Mouse (Mus musculus) heart, postnatal 36 days (tissue): ENCODE data around the gene Ltb. TPM values are rescaled to one million over a fixed set of nuclear protein-coding genes. Genes with fewer than 3 reads are reported as not detected.

Source experiments
- DNase-seq, 2 experiments: peaks; one replicate each; pipeline ENCODE4 v3.0.0; 2021 to 2022
- intact Hi-C: fragments of 180-260 bp; cut with DNase I; formaldehyde crosslinking; loops from one replicate; pipeline ENCODE4 v1.15.1; 2025
- microRNA-seq, 2 experiments: library from miRNA; unstranded; fragments of <30 nt; microRNA quantifications; one replicate each; pipeline ENCODE4 v1.2.0; 2021; ENCODE audit warnings: borderline number of aligned reads in 2 of 2
- total RNA-seq, 2 experiments: library from RNA; stranded (reverse); gene quantifications; 2 replicates each; pipeline ENCODE4 v1.2.3; 2021

Ltb gene
- total RNA-seq, 2 experiments from 2014 or later, result 1.0 to 1.6 TPM

DNA sequence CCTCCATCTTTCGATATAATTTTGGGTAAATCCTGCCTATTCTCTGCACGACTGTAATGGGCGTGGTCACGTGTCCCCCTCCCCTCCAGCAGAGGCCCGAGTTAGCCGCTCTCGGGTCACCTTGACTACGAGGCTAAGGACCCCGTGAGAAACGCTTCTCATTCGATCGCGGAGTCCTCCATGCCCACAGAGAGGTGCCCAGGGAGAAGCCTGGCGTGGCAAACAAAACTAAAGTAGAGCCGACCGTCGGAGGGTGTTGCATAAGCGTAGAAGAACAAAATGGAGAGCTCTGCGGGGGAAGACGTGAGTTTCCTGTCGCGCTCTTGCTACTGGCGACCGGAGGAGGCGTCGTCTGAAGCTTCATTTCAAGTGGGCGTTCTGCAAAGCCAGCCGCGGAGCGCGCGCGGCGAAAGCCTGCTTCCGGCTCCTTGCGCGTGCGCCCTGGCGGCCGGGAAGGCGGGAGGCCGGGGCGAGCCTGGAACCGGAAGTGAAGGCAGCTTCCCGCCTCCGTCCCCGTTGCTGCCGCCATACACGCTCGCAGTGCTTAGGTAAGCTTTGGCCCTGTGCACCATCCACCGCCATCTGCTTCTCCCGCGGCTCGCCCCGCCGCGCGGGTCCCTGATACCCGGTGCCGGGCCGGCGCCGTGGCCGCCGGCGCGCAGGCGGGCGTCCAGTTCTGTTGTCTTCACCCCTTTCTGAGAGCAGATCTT lies 47.2 kb downstream of the Ltb start, which contains the start of gene Ddx39b:
Gene Ddx39b, plus strand, starts transcription at position 442 of the 710 bp plus-strand sequence.
- intact Hi-C loops, result loop anchor here (10.0 kb wide), 1 partner anchor 347 kb away; the partner anchor contains the start of genes C2 and Ehmt2
- peak; percentile 94 to 98 for DNase-seq

DNA sequence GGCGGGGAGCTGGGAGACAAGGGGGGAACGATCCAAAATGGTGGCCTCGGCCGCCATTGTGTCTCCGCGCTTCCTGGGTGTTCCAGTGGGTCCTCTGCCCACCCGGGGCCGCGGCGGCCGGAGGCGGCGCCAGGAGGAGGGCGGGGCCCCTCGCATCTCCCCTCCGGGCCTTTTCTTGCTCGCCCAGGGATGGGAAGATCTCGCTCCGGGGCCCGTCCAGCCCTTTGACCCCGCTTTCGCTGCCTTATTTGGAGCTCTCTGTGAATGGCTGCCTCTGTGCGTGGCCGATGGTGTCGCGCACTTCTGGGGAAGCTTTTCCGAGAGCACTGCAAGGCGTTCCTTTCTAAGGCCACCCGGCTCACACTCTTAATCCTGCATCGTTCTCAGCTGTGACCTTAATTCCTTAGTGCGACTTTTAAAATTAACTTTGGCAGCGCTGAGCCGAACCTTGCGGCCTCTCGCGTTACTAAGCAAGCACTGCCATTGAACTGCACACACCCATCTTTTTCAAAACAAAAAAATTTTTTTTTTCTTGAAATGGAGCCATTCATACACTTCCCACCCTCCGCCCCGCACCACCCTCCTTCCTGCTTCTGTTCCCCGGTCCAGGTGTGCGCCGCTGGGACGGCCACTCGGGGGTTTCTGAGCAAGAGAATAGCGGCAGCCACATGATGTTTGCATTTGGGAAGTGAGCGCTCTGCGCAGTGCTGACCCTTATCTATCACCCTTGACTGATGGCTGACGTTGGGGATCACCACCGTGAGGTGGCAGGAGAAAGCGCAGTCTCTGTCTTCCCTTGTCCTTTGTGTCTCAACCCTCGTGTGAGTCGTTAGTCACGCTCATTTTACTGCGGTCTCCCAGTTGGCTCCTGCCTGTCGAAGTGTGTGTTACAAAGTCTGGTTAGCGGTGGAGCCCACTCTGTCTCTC lies 48.0 kb downstream of the Ltb start:
- intact Hi-C loops, result loop anchor here (10.0 kb wide), 1 partner anchor 347 kb away; the partner anchor contains the start of genes C2 and Ehmt2
- peak; percentile 50 to 73 for DNase-seq

DNA sequence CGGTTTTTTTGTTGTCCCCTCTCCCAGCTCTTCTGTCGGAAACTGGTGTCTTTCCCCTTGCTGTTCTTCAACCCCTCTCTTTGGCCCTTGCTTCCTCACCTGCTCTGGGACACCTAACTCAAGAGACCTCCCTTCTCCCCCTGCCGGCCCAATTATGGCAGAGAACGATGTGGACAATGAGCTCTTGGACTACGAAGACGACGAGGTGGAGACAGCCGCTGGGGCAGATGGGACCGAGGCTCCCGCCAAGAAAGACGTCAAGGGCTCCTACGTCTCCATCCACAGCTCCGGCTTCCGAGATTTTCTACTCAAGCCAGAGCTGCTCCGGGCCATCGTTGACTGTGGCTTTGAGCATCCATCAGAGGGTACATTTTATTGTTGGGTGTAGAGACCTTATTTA lies 48.8 kb downstream of the Ltb start:
- peak; percentile 49 to 60 for DNase-seq
- intact Hi-C loops, result loop anchor here (10.0 kb wide), 1 partner anchor 348 kb away; the partner anchor contains the start of genes C2 and Ehmt2

DNA sequence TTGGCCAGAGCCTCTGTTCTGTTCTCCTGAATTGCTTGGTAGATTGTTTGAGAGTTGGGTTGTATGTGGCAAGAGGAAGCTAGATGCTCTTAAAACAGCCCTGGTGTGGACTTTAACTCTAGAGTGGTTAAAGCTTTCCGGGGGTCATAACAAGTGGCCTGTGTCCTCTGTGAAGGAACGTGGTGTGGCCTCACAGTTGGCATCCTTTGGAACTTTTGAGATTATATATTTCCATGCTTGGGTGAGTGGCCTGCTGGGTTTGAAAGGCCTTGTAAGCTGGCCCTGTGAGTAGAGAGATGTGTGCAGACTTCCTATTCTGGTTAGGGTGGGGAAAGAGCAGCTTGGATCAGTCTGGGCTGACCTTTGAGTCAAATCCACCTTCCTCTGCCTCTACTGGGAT lies 50.8 kb downstream of the Ltb start:
- no peak for DNase-seq
- intact Hi-C loops, result loop anchor here (10.0 kb wide), 1 partner anchor 350 kb away; the partner anchor contains the start of genes C2 and Ehmt2

Small RNA genes lying within 50 kb of the gene (microRNA-seq; reads per million reads assigned to microRNA genes)
- gene Mir6973a, result 0 reads per million in 2 experiments
- 0 reads per million in 2 experiments for gene Mir6974
- 0.72 to 1.3 reads per million in 2 experiments for gene Mir6975

Other genes with a start within 250 kb of the Ltb start
- 1 to 10 TPM; 2.8 to 4.5 TPM for gene Hspa1b, start 235.2 kb upstream of the Ltb start, total RNA-seq
- not detected for gene Gm20481, start 224.5 kb upstream of the Ltb start, total RNA-seq
- gene Hspa1a, start 222.3 kb upstream of the Ltb start, total RNA-seq, result 1 to 10 TPM; 4.2 to 4.6 TPM
- 1 to 10 TPM; 7.8 to 9.2 TPM for gene Hspa1l, start 221.7 kb upstream of the Ltb start, total RNA-seq
- 10 to 100 TPM; 16.0 to 17.4 TPM for gene Lsm2, start 212.6 kb upstream of the Ltb start, total RNA-seq
- 10 to 100 TPM; 26.7 to 27.4 TPM for gene Vars, start 193.5 kb upstream of the Ltb start, total RNA-seq
- 1 to 10 TPM; 8.4 to 9.3 TPM for gene Vwa7, start 177.9 kb upstream of the Ltb start, total RNA-seq
- not detected for gene Sapcd1, start 166.4 kb upstream of the Ltb start, total RNA-seq
- under 1 TPM; 0.25 to 0.70 TPM for gene Msh5, start 147.7 kb upstream of the Ltb start, total RNA-seq
- 10 to 100 TPM; 41.7 to 44.0 TPM for gene Clic1, start 144.5 kb upstream of the Ltb start, total RNA-seq
- gene Ddah2, start 135.4 kb upstream of the Ltb start, total RNA-seq, result 10 to 100 TPM; 27.5 to 27.6 TPM
- gene Ly6g6c, start 129.1 kb upstream of the Ltb start, total RNA-seq, result under 1 TPM in 1 of 2 experiments, not detected in 1; 0.56 TPM
- gene Mpig6b, start 128.3 kb upstream of the Ltb start, total RNA-seq, result under 1 TPM; 0.42 to 0.49 TPM
- gene Ly6g6e, start 117.5 kb upstream of the Ltb start, total RNA-seq, result not detected
- gene Ly6g6d, start 116.4 kb upstream of the Ltb start, total RNA-seq, result under 1 TPM; 0.70 to 0.80 TPM
- gene Ly6g6f, start 108.8 kb upstream of the Ltb start, total RNA-seq, result not detected
- 10 to 100 TPM; 54.6 to 61.1 TPM for gene Abhd16a, start 105.2 kb upstream of the Ltb start, total RNA-seq
- not detected for gene Ly6g5c, start 86.2 kb upstream of the Ltb start, total RNA-seq
- not detected for gene Ly6g5b, start 79.0 kb upstream of the Ltb start, total RNA-seq
- 1 to 10 TPM; 8.0 to 9.6 TPM for gene Gpank1, start 73.0 kb upstream of the Ltb start, total RNA-seq
- 100 to 1,000 TPM; 163 to 164 TPM for gene Csnk2b, start 72.4 kb upstream of the Ltb start, total RNA-seq
- gene D17H6S53E, start 68.1 kb upstream of the Ltb start, total RNA-seq, result 10 to 100 TPM; 25.7 to 26.4 TPM
- gene Apom, start 62.4 kb upstream of the Ltb start, total RNA-seq, result not detected
- 100 to 1,000 TPM; 243 to 268 TPM for gene Bag6, start 59.3 kb upstream of the Ltb start, total RNA-seq
- gene Prrc2a, start 29.5 kb upstream of the Ltb start, total RNA-seq, result 100 to 1,000 TPM; 122 to 127 TPM
- 1 to 10 TPM; 2.0 to 6.2 TPM for gene Aif1, start 18.4 kb upstream of the Ltb start, total RNA-seq
- 1 to 10 TPM; 3.3 to 3.7 TPM for gene Lst1, start 6.0 kb upstream of the Ltb start, total RNA-seq
- under 1 TPM; 0.53 to 0.57 TPM for gene Tnf, start 7.6 kb downstream of the Ltb start, total RNA-seq
- gene Lta, start 10.9 kb downstream of the Ltb start, total RNA-seq, result under 1 TPM in 1 of 2 experiments, not detected in 1; 0.19 TPM
- not detected for gene Gm16181, start 26.4 kb downstream of the Ltb start, total RNA-seq
- gene Atp6v1g2, start 39.2 kb downstream of the Ltb start, total RNA-seq, result 1 to 10 TPM; 2.0 to 2.6 TPM
- gene Nfkbil1, start 41.4 kb downstream of the Ltb start, total RNA-seq, result 1 to 10 TPM; 8.0 to 8.5 TPM
- gene Ddx39b, start 47.3 kb downstream of the Ltb start, total RNA-seq, result 10 to 100 TPM; 83.3 to 97.3 TPM
- 100 to 1,000 TPM in 1 of 2 experiments, 10 to 100 TPM in 1; 87.6 to 133 TPM for gene H2-D1, start 68.3 kb downstream of the Ltb start, total RNA-seq
- gene H2-Q1, start 126.0 kb downstream of the Ltb start, total RNA-seq, result 1 to 10 TPM; 1.1 to 1.4 TPM
- 1 to 10 TPM in 1 of 2 experiments, under 1 TPM in 1; 0.64 to 1.4 TPM for gene H2-Q2, start 147.8 kb downstream of the Ltb start, total RNA-seq
- gene H2-Q4, start 185.2 kb downstream of the Ltb start, total RNA-seq, result 10 to 100 TPM; 10.1 to 13.8 TPM
- 1 to 10 TPM in 1 of 2 experiments, under 1 TPM in 1; 0.78 to 1.6 TPM for gene H2-Q6, start 230.4 kb downstream of the Ltb start, total RNA-seq
- 1 to 10 TPM in 1 of 2 experiments, under 1 TPM in 1; 0.94 to 2.1 TPM for gene H2-Q7, start 244.7 kb downstream of the Ltb start, total RNA-seq